Comparison of ENCODE assay signal across 9 mouse cellular contexts in genomic region chr11:68089885-68090592, GRCm38 (mm10).
DNase-seq lines count a peak whose midpoint lies in the region; ATAC-seq and TF ChIP-seq lines count a peak whose summit lies in the region.
"Had no signal": no experiment of that assay in that cellular context is flagged by ENCODE, and none has a peak within 500 bp of the region (broad histone marks: within the 10 kb centered on the region; RNA-seq: fewer than 3 reads in every experiment).

No protein-coding gene starts in this region.

- no peak for TF ChIP-seq EP300 in liver, postnatal 0 days (IDR thresholded peaks at IDR 0.05; ENCODE audit: low read depth)

- H3K4me1 ChIP-seq in kidney, embryonic 14.5 days (ENCODE audit: control insufficient read depth, insufficient read depth, low read length), result no peaks in the 10 kb centered on the region
- H3K4me1 ChIP-seq in embryonic facial prominence, embryonic 15.5 days, result peaks cover 14% of the 10 kb centered on the region
- no peaks in the 10 kb centered on the region for H3K4me1 ChIP-seq in liver, postnatal 0 days (ENCODE audit: insufficient read depth)

- TF ChIP-seq CTCF in liver, postnatal 0 days (IDR thresholded peaks at IDR 0.05; ENCODE audit: low read depth), result no peak

- H3K79me2 ChIP-seq in myocyte (ENCODE audit: control insufficient read depth, insufficient read depth), result no peaks in the 10 kb centered on the region

- H3K9ac ChIP-seq in kidney, embryonic 14.5 days (ENCODE audit: low read depth, low read length), result no peak overlapping the region
- H3K9ac ChIP-seq in embryonic facial prominence, embryonic 15.5 days, result no peak overlapping the region
- no peak overlapping the region for H3K9ac ChIP-seq in liver, postnatal 0 days (replicated peaks)

- no peak overlapping the region for H3K4me2 ChIP-seq in kidney, embryonic 14.5 days (replicated peaks; ENCODE audit: low read depth, low read length)
- peak overlapping the region; percentile 2; the same call in 1 of the 2 replicates for H3K4me2 ChIP-seq in embryonic facial prominence, embryonic 15.5 days (replicated peaks)
- H3K4me2 ChIP-seq in myocyte (ENCODE audit: low read depth), result peak overlapping the region; percentile 33
- H3K4me2 ChIP-seq in liver, postnatal 0 days (ENCODE audit: low read depth, low read length), result no peak overlapping the region

- DNase-seq in kidney, adult 18-20 months, result no peak
- peak; percentile 88 for DNase-seq in R1 (ENCODE audit: low read depth, low spot score)
- no peak for DNase-seq in layer of hippocampus, postnatal 36 days
- DNase-seq in liver, postnatal 0 days, result no peak
- no peak for DNase-seq in left cerebral cortex, adult 11 months (ENCODE audit: low spot score)
- DNase-seq: thymus, postnatal 36 days had no signal

- WGBS in kidney, embryonic 14.5 days, result 41% methylated on average over 13 of the region's 13 CpGs
- WGBS in embryonic facial prominence, embryonic 15.5 days, result 36% methylated on average over 13 of the region's 13 CpGs
- 48% methylated on average over 13 of the region's 13 CpGs for WGBS in liver, postnatal 0 days (ENCODE audit: insufficient replicate concordance)

- H3K27ac ChIP-seq in kidney, embryonic 14.5 days (ENCODE audit: low read depth, low read length), result no peak overlapping the region
- H3K27ac ChIP-seq in embryonic facial prominence, embryonic 15.5 days (replicated peaks), result 0 out of 2 replicates have a peak overlapping the region, but pooled peaks have one; percentile 5
- no peak overlapping the region for H3K27ac ChIP-seq in liver, postnatal 0 days (ENCODE audit: low read depth)

- H3K9me3 ChIP-seq in kidney, embryonic 14.5 days (ENCODE audit: control insufficient read depth, low read length), result no peaks in the 10 kb centered on the region
- H3K9me3 ChIP-seq in embryonic facial prominence, embryonic 15.5 days (replicated peaks), result no peaks in the 10 kb centered on the region
- H3K9me3 ChIP-seq in liver, postnatal 0 days (ENCODE audit: low read length), result no peaks in the 10 kb centered on the region

- ATAC-seq in kidney, embryonic 14.5 days (ENCODE audit: low FRiP score, low TSS enrichment), result 0 out of 2 replicates have a peak, but pooled peaks have one; percentile 35
- no peak for ATAC-seq in embryonic facial prominence, embryonic 15.5 days (ENCODE audit: insufficient number of reproducible peaks, low FRiP score, low TSS enrichment, low read depth)
- ATAC-seq in liver, postnatal 0 days, result no peak

- no peaks in the 10 kb centered on the region for H3K36me3 ChIP-seq in kidney, embryonic 14.5 days (ENCODE audit: control insufficient read depth, insufficient read depth, low read length)
- no peaks in the 10 kb centered on the region for H3K36me3 ChIP-seq in embryonic facial prominence, embryonic 15.5 days
- H3K36me3 ChIP-seq in myocyte (ENCODE audit: control insufficient read depth, insufficient read depth), result no peaks in the 10 kb centered on the region
- no peaks in the 10 kb centered on the region for H3K36me3 ChIP-seq in liver, postnatal 0 days (replicated peaks; ENCODE audit: insufficient read depth, low read length)

- no peaks in the 10 kb centered on the region for H3K27me3 ChIP-seq in kidney, embryonic 14.5 days (ENCODE audit: control insufficient read depth, insufficient read depth, low read length)
- H3K27me3 ChIP-seq in embryonic facial prominence, embryonic 15.5 days, result no peaks in the 10 kb centered on the region
- H3K27me3 ChIP-seq in myocyte (ENCODE audit: control insufficient read depth, insufficient read depth, insufficient read length), result no peaks in the 10 kb centered on the region
- no peaks in the 10 kb centered on the region for H3K27me3 ChIP-seq in liver, postnatal 0 days (ENCODE audit: insufficient read depth, low read length)

- no peak for TF ChIP-seq POLR2A in myocyte (IDR thresholded peaks at IDR 0.05; ENCODE audit: insufficient read length, low read depth)

- H3K4me3 ChIP-seq in kidney, embryonic 14.5 days (ENCODE audit: low read length), result no peak overlapping the region
- H3K4me3 ChIP-seq in embryonic facial prominence, embryonic 15.5 days (replicated peaks), result no peak overlapping the region
- no peak overlapping the region for H3K4me3 ChIP-seq in myocyte
- no peak overlapping the region for H3K4me3 ChIP-seq in liver, postnatal 0 days (ENCODE audit: low read depth, low read length)

- H3ac ChIP-seq in myocyte (ENCODE audit: control insufficient read depth, insufficient read length), result no peak overlapping the region

TF ChIP-seq in myocyte, 11 proteins besides CTCF, POLR2A, EP300 and RAD21:
- no peak for TF ChIP-seq USF1 (IDR thresholded peaks at IDR 0.05; ENCODE audit: low read depth)
- no peak for TF ChIP-seq MYOG (IDR thresholded peaks at IDR 0.05; ENCODE audit: control insufficient read depth in 1 of 3, insufficient read depth in 1 of 3, insufficient read length in 2 of 3, low read depth in 2 of 3)
- TF ChIP-seq MAX (IDR thresholded peaks at IDR 0.05; ENCODE audit: low read depth), result no peak
- no peak for TF ChIP-seq TCF3 (IDR thresholded peaks at IDR 0.05; ENCODE audit: insufficient read length, low read depth)
- no peak for TF ChIP-seq TCF12 (IDR thresholded peaks at IDR 0.05; ENCODE audit: insufficient read depth, poor library complexity, severe bottlenecking)
- TF ChIP-seq CEBPB (IDR thresholded peaks at IDR 0.05; ENCODE audit: insufficient read depth, poor library complexity, severe bottlenecking), result no peak
- TF ChIP-seq POLR2AphosphoS2 (IDR thresholded peaks at IDR 0.05; ENCODE audit: insufficient read length, low read depth), result no peak
- no peak for TF ChIP-seq REST (IDR thresholded peaks at IDR 0.05; ENCODE audit: insufficient read depth, insufficient read length)
- TF ChIP-seq MYOD1 (IDR thresholded peaks at IDR 0.05; ENCODE audit: control insufficient read depth in 1 of 3, insufficient read length in 2 of 3, low read depth in 2 of 3), result no peak
- no peak for TF ChIP-seq E2F4 (IDR thresholded peaks at IDR 0.05; ENCODE audit: insufficient read depth)
- no peak for TF ChIP-seq SRF (IDR thresholded peaks at IDR 0.05; ENCODE audit: control insufficient read depth, insufficient read length, low read depth)

Comparison
In these comparisons a context has a peak if more than half of its experiments do, and no peak if none do; other contexts are left out.
1. H3K4me2 ChIP-seq: peak in embryonic facial prominence, embryonic 15.5 days (single experiment) and myocyte (single experiment); none in kidney, embryonic 14.5 days (single experiment) and liver, postnatal 0 days (single experiment).